Mouse (Mus musculus): ENCODE measurements at regions not wholly inside any gene's neighbourhood (a gene's known extent, or its start where the extent isn't known, plus 50 kb on each side); places are given as distances from the start of the nearest gene placed in this dataset.

- Histone ChIP-seq H3K9me3 (ENCODE audit: control insufficient read depth, low read length) (no peaks in the 10 kb centered on the region), H3K4me2 (ENCODE audit: low read depth) (no peak overlapping the region), H3K27me3 (ENCODE audit: control insufficient read depth, insufficient read depth, low read length) (no peaks in the 10 kb centered on the region), H3K36me3 (ENCODE audit: control insufficient read depth, insufficient read depth, low read length) (no peaks in the 10 kb centered on the region), H3K9ac (ENCODE audit: low read length) (no peak overlapping the region), H3K4me3 (ENCODE audit: low read depth, low read length) (no peak overlapping the region), H3K4me1 (ENCODE audit: control insufficient read depth, insufficient read depth, low read length) (no peaks in the 10 kb centered on the region), H3K27ac (ENCODE audit: low read depth, low read length) (no peak overlapping the region)
- ATAC-seq (ENCODE audit: insufficient read depth, low FRiP score, low TSS enrichment) (no peak), DNase-seq (ENCODE audit: low spot score) (no peak)
- WGBS, result 81% methylated on average over 2 of the region's 2 CpGs
Measured at GRCm38 (mm10) chr13:112161886-112162285, 126.4 kb upstream of the Ankrd55 start.

- H3K9me3 ChIP-seq (ENCODE audit: control insufficient read depth, low read length), result no peaks in the 10 kb centered on the region
- no peak for DNase-seq (ENCODE audit: low spot score)
- H3K9ac ChIP-seq (ENCODE audit: low read length), result no peak overlapping the region
- H3K27ac ChIP-seq (ENCODE audit: low read depth, low read length), result no peak overlapping the region
- 49% methylated on average over 2 of the region's 2 CpGs for WGBS
- H3K36me3 ChIP-seq (ENCODE audit: control insufficient read depth, insufficient read depth, low read length), result no peaks in the 10 kb centered on the region
- no peak overlapping the region for H3K4me3 ChIP-seq (ENCODE audit: low read depth, low read length)
- H3K27me3 ChIP-seq (ENCODE audit: control insufficient read depth, insufficient read depth, low read length), result no peaks in the 10 kb centered on the region
- H3K4me2 ChIP-seq (ENCODE audit: low read depth), result no peak overlapping the region
- no peaks in the 10 kb centered on the region for H3K4me1 ChIP-seq (ENCODE audit: control insufficient read depth, insufficient read depth, low read length)
- ATAC-seq (ENCODE audit: insufficient read depth, low FRiP score, low TSS enrichment), result no peak
Measured at GRCm38 (mm10) chr13:112165921-112166320, 122.3 kb upstream of the Ankrd55 start.

- Histone ChIP-seq H3K9me3 (ENCODE audit: control insufficient read depth, low read length) (no peaks in the 10 kb centered on the region), H3K27me3 (ENCODE audit: control insufficient read depth, insufficient read depth, low read length) (no peaks in the 10 kb centered on the region), H3K4me1 (ENCODE audit: control insufficient read depth, insufficient read depth, low read length) (no peaks in the 10 kb centered on the region), H3K9ac (ENCODE audit: low read length) (no peak overlapping the region), H3K36me3 (ENCODE audit: control insufficient read depth, insufficient read depth, low read length) (no peaks in the 10 kb centered on the region), H3K4me2 (ENCODE audit: low read depth) (no peak overlapping the region), H3K4me3 (ENCODE audit: low read depth, low read length) (no peak overlapping the region), H3K27ac (ENCODE audit: low read depth, low read length) (no peak overlapping the region)
- DNase-seq (ENCODE audit: low spot score), result no peak
- WGBS, result 60% methylated on average over 10 of the region's 10 CpGs
- ATAC-seq (ENCODE audit: insufficient read depth, low FRiP score, low TSS enrichment), result no peak
Measured at GRCm38 (mm10) chr13:112166338-112166802, 121.9 kb upstream of the Ankrd55 start.

GRCm38 (mm10) chr13:112168468-112168867 lies 119.8 kb upstream of the Ankrd55 start:
- ATAC-seq (ENCODE audit: insufficient read depth, low FRiP score, low TSS enrichment) (no peak), DNase-seq (ENCODE audit: low spot score) (no peak)
- H3K9me3 ChIP-seq (ENCODE audit: control insufficient read depth, low read length), result no peaks in the 10 kb centered on the region
- no peak overlapping the region for H3K4me3 ChIP-seq (ENCODE audit: low read depth, low read length)
- 83% methylated on average over 3 of the region's 3 CpGs for WGBS
- no peaks in the 10 kb centered on the region for H3K4me1 ChIP-seq (ENCODE audit: control insufficient read depth, insufficient read depth, low read length)
- H3K9ac ChIP-seq (ENCODE audit: low read length), result no peak overlapping the region
- no peaks in the 10 kb centered on the region for H3K36me3 ChIP-seq (ENCODE audit: control insufficient read depth, insufficient read depth, low read length)
- no peak overlapping the region for H3K4me2 ChIP-seq (ENCODE audit: low read depth)
- H3K27me3 ChIP-seq (ENCODE audit: control insufficient read depth, insufficient read depth, low read length), result no peaks in the 10 kb centered on the region
- no peak overlapping the region for H3K27ac ChIP-seq (ENCODE audit: low read depth, low read length)

GRCm38 (mm10) chr13:112170872-112171271 lies 117.4 kb upstream of the Ankrd55 start:
- ATAC-seq (ENCODE audit: insufficient read depth, low FRiP score, low TSS enrichment), result no peak
- Histone ChIP-seq H3K27me3 (ENCODE audit: control insufficient read depth, insufficient read depth, low read length) (no peaks in the 10 kb centered on the region), H3K36me3 (ENCODE audit: control insufficient read depth, insufficient read depth, low read length) (no peaks in the 10 kb centered on the region), H3K4me2 (ENCODE audit: low read depth) (no peak overlapping the region), H3K27ac (ENCODE audit: low read depth, low read length) (no peak overlapping the region), H3K9ac (ENCODE audit: low read length) (no peak overlapping the region), H3K4me1 (ENCODE audit: control insufficient read depth, insufficient read depth, low read length) (no peaks in the 10 kb centered on the region), H3K4me3 (ENCODE audit: low read depth, low read length) (no peak overlapping the region), H3K9me3 (ENCODE audit: control insufficient read depth, low read length) (no peaks in the 10 kb centered on the region)
- 94% methylated on average over 3 of the region's 3 CpGs for WGBS
- DNase-seq (ENCODE audit: low spot score), result no peak

GRCm38 (mm10) chr13:112171940-112172715 lies 116.1 kb upstream of the Ankrd55 start:
- Histone ChIP-seq H3K36me3 (ENCODE audit: control insufficient read depth, insufficient read depth, low read length) (no peaks in the 10 kb centered on the region), H3K9ac (ENCODE audit: low read length) (no peak overlapping the region), H3K4me2 (ENCODE audit: low read depth) (no peak overlapping the region), H3K9me3 (ENCODE audit: control insufficient read depth, low read length) (no peaks in the 10 kb centered on the region), H3K4me1 (ENCODE audit: control insufficient read depth, insufficient read depth, low read length) (no peaks in the 10 kb centered on the region), H3K4me3 (ENCODE audit: low read depth, low read length) (no peak overlapping the region), H3K27ac (ENCODE audit: low read depth, low read length) (no peak overlapping the region), H3K27me3 (ENCODE audit: control insufficient read depth, insufficient read depth, low read length) (no peaks in the 10 kb centered on the region)
- WGBS, result 87% methylated on average over 11 of the region's 11 CpGs
- no peak for DNase-seq (ENCODE audit: low spot score)
- ATAC-seq (ENCODE audit: insufficient read depth, low FRiP score, low TSS enrichment), result no peak

GRCm38 (mm10) chr13:112173973-112174372 lies 114.3 kb upstream of the Ankrd55 start:
- H3K27me3 ChIP-seq (ENCODE audit: control insufficient read depth, insufficient read depth, low read length), result no peaks in the 10 kb centered on the region
- DNase-seq (ENCODE audit: low spot score) (no peak), ATAC-seq (ENCODE audit: insufficient read depth, low FRiP score, low TSS enrichment) (no peak)
- no peak overlapping the region for H3K4me3 ChIP-seq (ENCODE audit: low read depth, low read length)
- H3K9ac ChIP-seq (ENCODE audit: low read length), result no peak overlapping the region
- 87% methylated on average over 8 of the region's 8 CpGs for WGBS
- H3K4me1 ChIP-seq (ENCODE audit: control insufficient read depth, insufficient read depth, low read length), result no peaks in the 10 kb centered on the region
- no peak overlapping the region for H3K4me2 ChIP-seq (ENCODE audit: low read depth)
- H3K27ac ChIP-seq (ENCODE audit: low read depth, low read length), result no peak overlapping the region
- no peaks in the 10 kb centered on the region for H3K36me3 ChIP-seq (ENCODE audit: control insufficient read depth, insufficient read depth, low read length)
- H3K9me3 ChIP-seq (ENCODE audit: control insufficient read depth, low read length), result no peaks in the 10 kb centered on the region

- no peak overlapping the region for H3K4me3 ChIP-seq (ENCODE audit: low read depth, low read length)
- no peak overlapping the region for H3K27ac ChIP-seq (ENCODE audit: low read depth, low read length)
- no peaks in the 10 kb centered on the region for H3K36me3 ChIP-seq (ENCODE audit: control insufficient read depth, insufficient read depth, low read length)
- DNase-seq (ENCODE audit: low spot score) (no peak), ATAC-seq (ENCODE audit: insufficient read depth, low FRiP score, low TSS enrichment) (no peak)
- 91% methylated on average over 4 of the region's 4 CpGs for WGBS
- no peaks in the 10 kb centered on the region for H3K4me1 ChIP-seq (ENCODE audit: control insufficient read depth, insufficient read depth, low read length)
- H3K9me3 ChIP-seq (ENCODE audit: control insufficient read depth, low read length), result no peaks in the 10 kb centered on the region
- no peak overlapping the region for H3K4me2 ChIP-seq (ENCODE audit: low read depth)
- no peaks in the 10 kb centered on the region for H3K27me3 ChIP-seq (ENCODE audit: control insufficient read depth, insufficient read depth, low read length)
- no peak overlapping the region for H3K9ac ChIP-seq (ENCODE audit: low read length)
Measured at GRCm38 (mm10) chr13:112178031-112178430, 110.2 kb upstream of the Ankrd55 start.

- H3K4me3 ChIP-seq (ENCODE audit: low read depth, low read length), result no peak overlapping the region
- 93% methylated on average over 10 of the region's 10 CpGs for WGBS
Measured at GRCm38 (mm10) chr13:112183996-112184395, 104.3 kb upstream of the Ankrd55 start.

More at GRCm38 (mm10) chr13:112183996-112184395, 104.3 kb upstream of the Ankrd55 start:
- H3K36me3 ChIP-seq (ENCODE audit: control insufficient read depth, insufficient read depth, low read length), result no peaks in the 10 kb centered on the region
- H3K27me3 ChIP-seq (ENCODE audit: control insufficient read depth, insufficient read depth, low read length), result no peaks in the 10 kb centered on the region
- no peaks in the 10 kb centered on the region for H3K4me1 ChIP-seq (ENCODE audit: control insufficient read depth, insufficient read depth, low read length)
- no peaks in the 10 kb centered on the region for H3K9me3 ChIP-seq (ENCODE audit: control insufficient read depth, low read length)
- H3K27ac ChIP-seq (ENCODE audit: low read depth, low read length), result no peak overlapping the region
- no peak overlapping the region for H3K9ac ChIP-seq (ENCODE audit: low read length)
- DNase-seq (ENCODE audit: low spot score) (no peak), ATAC-seq (ENCODE audit: insufficient read depth, low FRiP score, low TSS enrichment) (no peak)
- no peak overlapping the region for H3K4me2 ChIP-seq (ENCODE audit: low read depth)

Measured in neural tube, embryonic 11.5 days (tissue).